Comparison of ENCODE assay signal across 23 mouse cellular contexts in the genomic region with DNA sequence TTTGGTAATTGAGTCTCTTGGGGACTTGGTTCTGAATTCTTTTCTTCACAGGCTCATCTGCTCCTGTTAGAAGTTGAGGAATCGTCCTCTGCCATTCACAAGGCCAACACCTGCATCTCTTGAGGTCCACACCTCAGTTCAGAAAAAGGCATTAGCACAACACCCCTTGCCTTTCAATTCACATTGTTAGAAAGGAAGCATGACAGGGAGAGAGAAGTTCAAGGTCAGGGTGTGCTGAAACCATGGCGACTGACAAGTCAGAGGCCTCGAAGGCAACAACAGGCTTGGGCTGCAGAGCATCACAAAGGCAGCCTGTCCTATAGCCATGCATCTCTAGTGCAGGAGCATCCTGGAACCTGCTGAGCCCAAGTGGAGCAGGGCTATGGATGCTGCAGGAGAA. TPM values are rescaled to one million over a fixed set of nuclear protein-coding genes. Genes with fewer than 3 reads are reported as not detected.
DNase-seq lines count a peak whose midpoint lies in the region; TF ChIP-seq lines count a peak whose summit lies in the region.
"Had no signal": no experiment of that assay in that cellular context is flagged by ENCODE, and none has a peak within 500 bp of the region (broad histone marks: within the 10 kb centered on the region; RNA-seq: fewer than 3 reads in every experiment).

No protein-coding gene starts in this region.

- H3K4me1 ChIP-seq in ES-Bruce4 (ENCODE audit: control insufficient read depth, insufficient read depth, low read length): peaks cover 2% of the 10 kb centered on the region
- H3K4me1 ChIP-seq in heart, embryonic 10.5 days: peaks cover 3% of the 10 kb centered on the region; the same call in 1 of the 2 replicates

- peaks cover 8% of the 10 kb centered on the region for H3K9me3 ChIP-seq in ES-Bruce4 (replicated peaks; ENCODE audit: control insufficient read depth, insufficient read depth, low read length, poor library complexity, severe bottlenecking)
- H3K9me3 ChIP-seq in heart, embryonic 10.5 days: peaks cover 3% of the 10 kb centered on the region; the same call in 1 of the 2 replicates

- no peak for TF ChIP-seq POLR2A in ES-Bruce4 (IDR thresholded peaks at IDR 0.05; ENCODE audit: insufficient read depth, low read length)

- no peaks in the 10 kb centered on the region for H3K36me3 ChIP-seq in ES-Bruce4 (ENCODE audit: control insufficient read depth, insufficient read depth, low read length, poor library complexity, severe bottlenecking)
- no peaks in the 10 kb centered on the region for H3K36me3 ChIP-seq in heart, embryonic 10.5 days
- H3K36me3 ChIP-seq: G1E had no signal

- 0 out of 2 replicates have a peak, but pooled peaks have one; percentile 18 for TF ChIP-seq EP300 in ES-Bruce4 (IDR thresholded peaks at IDR 0.05; ENCODE audit: insufficient read depth, low read depth, low read length)

- no peak overlapping the region for H3K27ac ChIP-seq in ES-Bruce4 (ENCODE audit: insufficient read depth, low read length)
- H3K27ac ChIP-seq in heart, embryonic 10.5 days: no peak overlapping the region

- H3K9ac ChIP-seq in ES-Bruce4 (ENCODE audit: low read depth, poor library complexity, severe bottlenecking): no peak overlapping the region

- 80% methylated on average over 3 of the region's 3 CpGs for WGBS in heart, embryonic 10.5 days

- TF ChIP-seq CTCF in ES-Bruce4 (IDR thresholded peaks at IDR 0.05; ENCODE audit: low read depth, low read length): no peak

- no peaks in the 10 kb centered on the region for H3K27me3 ChIP-seq in ES-Bruce4 (ENCODE audit: control insufficient read depth, insufficient read depth, low read length, poor library complexity, severe bottlenecking)
- H3K27me3 ChIP-seq in heart, embryonic 10.5 days (ENCODE audit: insufficient read depth, poor library complexity, severe bottlenecking): no peaks in the 10 kb centered on the region
- H3K27me3 ChIP-seq: Patski had no signal

- DNase-seq in ES-CJ7 (ENCODE audit: low read depth, low spot score) (peak; percentile 71), R1 (ENCODE audit: low read depth, low spot score) (peak; percentile 88), ZHBTc4 (ENCODE audit: low read depth, low spot score) (peak; percentile 63)
- DNase-seq in cerebellum, adult 11 months: no peak
- DNase-seq in layer of hippocampus, postnatal 14 days (ENCODE audit: low spot score in 2 of 2): no peak
- DNase-seq in heart, embryonic 10.5 days (ENCODE audit: low spot score): no peak
- DNase-seq in heart, postnatal 4 days: no peak
- DNase-seq: adrenal gland, adult 2 months; adrenal gland, adult 8-10 months; adrenal gland, postnatal 10 days; adrenal gland, postnatal 14 days; adrenal gland, postnatal 25 days; adrenal gland, postnatal 36 days; B cell, adult 2 months; cerebellum, adult 11-12 months; cerebellum, adult 18-20 months; cerebellum, adult 2 months; cerebellum, adult 8-10 months; cerebellum, adult 9-10 months; cerebellum, adult 9-11 months had no signal

- H3K4me3 ChIP-seq in ES-Bruce4 (ENCODE audit: low read depth, low read length): no peak overlapping the region
- no peak overlapping the region for H3K4me3 ChIP-seq in heart, embryonic 10.5 days

RNA-seq across cellular contexts. Expression of a gene that starts 38.7 kb away (rescaled TPM):
- 85.7 and 88.8 TPM in 2 replicates for polyA plus RNA-seq in ES-Bruce4 (2011; ENCODE audit: insufficient read depth, insufficient read length, low read depth, missing spikeins)
- total RNA-seq in layer of hippocampus, postnatal 14 days (2021): 10 to 100 TPM; 78.1 to 78.9 TPM
- polyA plus RNA-seq in heart, embryonic 10.5 days (2016; fragmentation: Nextera tagmentation; extraction: Ambion mirVana): 36.7 and 46.2 TPM in 2 replicates
- 10 to 100 TPM; 55.6 to 59.7 TPM for total RNA-seq in heart, postnatal 4 days (2021)

RNA-seq across cellular contexts. Expression of a gene that starts 38.9 kb away (rescaled TPM):
- polyA plus RNA-seq in ES-Bruce4 (2011; ENCODE audit: insufficient read depth, insufficient read length, low read depth, missing spikeins): 22.9 and 24.7 TPM in 2 replicates
- 10 to 100 TPM; 41.6 to 42.3 TPM for total RNA-seq in layer of hippocampus, postnatal 14 days (2021)
- 10.0 and 10.8 TPM in 2 replicates for polyA plus RNA-seq in heart, embryonic 10.5 days (2016; fragmentation: Nextera tagmentation; extraction: Ambion mirVana)
- 10 to 100 TPM; 12.5 to 14.4 TPM for total RNA-seq in heart, postnatal 4 days (2021)

Comparison
In these comparisons a context has a peak if more than half of its experiments do, and no peak if none do; other contexts are left out.
1. DNase-seq: peak in ES-CJ7 (single experiment), R1 (single experiment) and ZHBTc4 (single experiment); none in cerebellum, adult 11 months (single experiment), layer of hippocampus, postnatal 14 days (0 of 2), heart, embryonic 10.5 days (single experiment) and heart, postnatal 4 days (single experiment).